In the genomic region with DNA sequence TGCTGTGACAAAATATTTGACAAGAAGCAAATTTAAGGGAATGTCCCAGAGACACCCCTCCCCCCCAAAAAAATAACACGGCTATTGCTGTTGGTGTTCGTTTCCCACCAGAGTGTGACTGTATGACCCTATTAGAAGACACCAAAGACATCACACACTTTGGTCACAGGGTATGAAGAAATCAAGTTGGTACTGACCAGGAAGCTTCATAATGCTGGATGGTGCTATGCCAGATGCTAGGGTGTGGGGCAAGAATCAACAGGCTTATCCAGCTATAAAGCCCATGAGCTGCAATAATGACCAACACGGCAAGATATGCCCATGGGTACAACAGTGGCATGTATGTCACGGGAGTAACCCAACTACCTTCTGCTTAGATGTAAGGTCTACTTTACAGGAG, we compare ENCODE assay signal across 19 mouse cellular contexts. TPM values are rescaled to one million over a fixed set of nuclear protein-coding genes. Genes with fewer than 3 reads are reported as not detected.
DNase-seq lines count a peak whose midpoint lies in the region; ATAC-seq and TF ChIP-seq lines count a peak whose summit lies in the region.
"Had no signal": no experiment of that assay in that cellular context is flagged by ENCODE, and none has a peak within 500 bp of the region (broad histone marks: within the 10 kb centered on the region; RNA-seq: fewer than 3 reads in every experiment).

No protein-coding gene starts in this region.

- TF ChIP-seq CTCF in heart, adult 2 months (IDR thresholded peaks at IDR 0.05), result no peak

- H3K27me3 ChIP-seq in heart, adult 2 months (ENCODE audit: control insufficient read depth, insufficient read depth, low read length), result no peaks in the 10 kb centered on the region
- no peaks in the 10 kb centered on the region for H3K27me3 ChIP-seq in midbrain, embryonic 11.5 days (ENCODE audit: control insufficient read depth, insufficient read depth, low read length)
- H3K27me3 ChIP-seq in midbrain, embryonic 15.5 days (replicated peaks), result no peaks in the 10 kb centered on the region
- H3K27me3 ChIP-seq: CH12.LX had no signal

- no peak for TF ChIP-seq POLR2A in heart, adult 2 months (IDR thresholded peaks at IDR 0.05; ENCODE audit: insufficient read depth, low read depth, low read length)

- 94% methylated on average over 4 of the region's 4 CpGs for WGBS in heart, adult 2 months
- WGBS in midbrain, embryonic 11.5 days, result 90% methylated on average over 4 of the region's 4 CpGs
- WGBS in midbrain, embryonic 15.5 days, result 96% methylated on average over 4 of the region's 4 CpGs

- peak; percentile 52 for DNase-seq in heart, adult 11 months
- DNase-seq in heart, adult 2 months, result no peak
- DNase-seq in midbrain, embryonic 11.5 days (ENCODE audit: low spot score, missing footprints), result peak; percentile 62
- DNase-seq: adrenal gland, adult 2 months; adrenal gland, adult 8-10 months; adrenal gland, postnatal 10 days; adrenal gland, postnatal 14 days; adrenal gland, postnatal 25 days; adrenal gland, postnatal 36 days; B cell, adult 2 months; cerebellum, adult 11 months; cerebellum, adult 11-12 months; cerebellum, adult 18-20 months had no signal

- no peaks in the 10 kb centered on the region for H3K36me3 ChIP-seq in heart, adult 2 months (ENCODE audit: control insufficient read depth, insufficient read depth, low read length)
- H3K36me3 ChIP-seq in midbrain, embryonic 11.5 days (ENCODE audit: control insufficient read depth, insufficient read depth, low read length), result no peaks in the 10 kb centered on the region
- no peaks in the 10 kb centered on the region for H3K36me3 ChIP-seq in midbrain, embryonic 15.5 days (replicated peaks)
- H3K36me3 ChIP-seq: G1E had no signal

- intact Hi-C loops in heart, adult 2 months (cut with DNase I), result no loop called here

- no peak overlapping the region for H3K4me3 ChIP-seq in heart, adult 2 months
- no peak overlapping the region for H3K4me3 ChIP-seq in midbrain, embryonic 11.5 days (ENCODE audit: low read depth, low read length)
- no peak overlapping the region for H3K4me3 ChIP-seq in midbrain, embryonic 15.5 days

- no peak for TF ChIP-seq EP300 in heart, adult 2 months (IDR thresholded peaks at IDR 0.05; ENCODE audit: insufficient read depth, low read depth, low read length)

- H3K27ac ChIP-seq in heart, adult 2 months, result no peak overlapping the region
- H3K27ac ChIP-seq in midbrain, embryonic 11.5 days (ENCODE audit: low read depth, low read length), result no peak overlapping the region
- H3K27ac ChIP-seq in midbrain, embryonic 15.5 days, result no peak overlapping the region

- H3K79me2 ChIP-seq in heart, adult 2 months (replicated peaks; ENCODE audit: control insufficient read depth, insufficient read depth, low read length), result no peaks in the 10 kb centered on the region

- H3K9me3 ChIP-seq in midbrain, embryonic 11.5 days (ENCODE audit: control insufficient read depth, low read length), result no peaks in the 10 kb centered on the region
- no peaks in the 10 kb centered on the region for H3K9me3 ChIP-seq in midbrain, embryonic 15.5 days
- H3K9me3 ChIP-seq: G1E had no signal

- H3K9ac ChIP-seq in heart, adult 2 months (ENCODE audit: low read depth, low read length), result no peak overlapping the region
- H3K9ac ChIP-seq in midbrain, embryonic 11.5 days (ENCODE audit: low read length), result no peak overlapping the region
- no peak overlapping the region for H3K9ac ChIP-seq in midbrain, embryonic 15.5 days

- no peaks in the 10 kb centered on the region for H3K4me1 ChIP-seq in heart, adult 2 months (ENCODE audit: control insufficient read depth, insufficient read depth, low read length)
- peaks cover 6% of the 10 kb centered on the region; the same call in 1 of the 2 replicates for H3K4me1 ChIP-seq in midbrain, embryonic 11.5 days (ENCODE audit: control insufficient read depth, insufficient read depth, low read length)
- H3K4me1 ChIP-seq in midbrain, embryonic 15.5 days, result peaks cover 7% of the 10 kb centered on the region; the same call in 1 of the 2 replicates

- no peak for ATAC-seq in midbrain, embryonic 11.5 days (ENCODE audit: low FRiP score)
- no peak for ATAC-seq in midbrain, embryonic 15.5 days (replicated peaks)
- ATAC-seq: activated CD4-positive, CD25-positive, alpha-beta regulatory T cell, adult 4 months; CD4-positive, CD25-positive, alpha-beta regulatory T cell, adult 4 months; Patski had no signal

- no peak overlapping the region for H3K4me2 ChIP-seq in midbrain, embryonic 11.5 days
- no peak overlapping the region for H3K4me2 ChIP-seq in midbrain, embryonic 15.5 days

RNA-seq across cellular contexts. Expression of a gene that starts 11.3 kb away (rescaled TPM):
- 10 to 100 TPM; 69.4 to 72.8 TPM for total RNA-seq in heart, adult 2 months (2021)
- 18.6 and 34.9 TPM in 2 replicates for polyA plus RNA-seq in heart, adult 2 months (2012; rRNA removed)
- 76.3 and 81.3 TPM in 2 replicates for polyA plus RNA-seq in midbrain, embryonic 11.5 days (2014; fragmentation: Nextera tagmentation; extraction: Ambion mirVana)
- 50.9 and 51.2 TPM in 2 replicates for polyA plus RNA-seq in midbrain, embryonic 15.5 days (2015; fragmentation: Nextera tagmentation; extraction: Ambion mirVana)

Comparison
In these comparisons a context has a peak if more than half of its experiments do, and no peak if none do; other contexts are left out.
1. DNase-seq: peak in heart, adult 11 months (single experiment) and midbrain, embryonic 11.5 days (single experiment); none in heart, adult 2 months (0 of 2).